Mouse (Mus musculus) forebrain, embryonic 12.5 days (tissue): Measurements from ENCODE around the gene Gm20517. TPM values are rescaled to one million over a fixed set of nuclear protein-coding genes. Genes with fewer than 3 reads are reported as not detected.

Experiments used
- ATAC-seq: fragments of 200-750 bp; cut with Nextera tagmentation; 2 replicates; pipeline ENCODE4 v1.8.0; 2017; ENCODE audit warnings: moderate TSS enrichment; ENCODE audit not compliant: low FRiP score
- H3K27ac ChIP-seq: fragments of 300-500 bp; sonication (generic); 2 replicates; pipeline ENCODE4 v1.5.1; 2016; ENCODE audit warnings: mild to moderate bottlenecking
- H3K27me3 ChIP-seq: fragments of 300-500 bp; sonication (generic); 2 replicates; pipeline ENCODE4 v1.6.1; 2016; ENCODE audit warnings: mild to moderate bottlenecking
- H3K36me3 ChIP-seq: fragments of 300-500 bp; sonication (generic); replicated peaks from 2 replicates; pipeline ENCODE4 v1.6.1; 2016; ENCODE audit warnings: mild to moderate bottlenecking
- H3K4me1 ChIP-seq: fragments of 300-500 bp; sonication (generic); 2 replicates; pipeline ENCODE4 v1.6.1; 2016
- H3K4me2 ChIP-seq: fragments of 300-500 bp; sonication (generic); 2 replicates; pipeline ENCODE4 v1.6.1; 2016; ENCODE audit warnings: mild to moderate bottlenecking, moderate library complexity
- H3K4me3 ChIP-seq: fragments of 300-500 bp; sonication (generic); replicated peaks from 2 replicates; pipeline ENCODE4 v1.5.1; 2016; ENCODE audit warnings: mild to moderate bottlenecking
- H3K9ac ChIP-seq: fragments of 300-500 bp; sonication (generic); 2 replicates; pipeline ENCODE4 v1.6.1; 2016; ENCODE audit warnings: mild to moderate bottlenecking
- H3K9me3 ChIP-seq: fragments of 300-500 bp; sonication (generic); 2 replicates; pipeline ENCODE4 v1.6.1; 2016
- WGBS: fragments of 180-500 bp; shearing (Covaris S2); methylation state at CpG from one replicate; pipeline ENCODE4 v1.1.7; 2016; 5-methylcytosine and 5-hydroxymethylcytosine counted together
- polyA plus RNA-seq: library from polyadenylated mRNA; unstranded; fragments of >200 nt; fragmentation: Nextera tagmentation; extraction: Ambion mirVana; gene quantifications from 2 replicates; pipeline ENCODE4 v1.2.1, GENCODE M21; 2016

Gm20517 gene
- polyA plus RNA-seq, 1 experiment from 2014 or later, result 1.6 TPM

- no peak overlapping the region for H3K4me3 ChIP-seq
- peaks cover 5% of the 10 kb centered on the region for H3K36me3 ChIP-seq
- peaks cover 33% of the 10 kb centered on the region for H3K27me3 ChIP-seq
- H3K4me2 ChIP-seq, result no peak overlapping the region
- no peaks in the 10 kb centered on the region for H3K9me3 ChIP-seq
- no peak; the same call in 1 of the 2 replicates for ATAC-seq
- H3K9ac ChIP-seq, result no peak overlapping the region
- H3K4me1 ChIP-seq, result peaks cover 17% of the 10 kb centered on the region
- WGBS, result 62% methylated on average over 4 of the region's 4 CpGs
- no peak overlapping the region for H3K27ac ChIP-seq
Observed at GRCm38 (mm10) chr17:47669166-47669565, 57.8 kb downstream of the Gm20517 start.

GRCm38 (mm10) chr17:47671988-47672310 lies 60.6 kb downstream of the Gm20517 start:
- peak overlapping the region; percentile 53; the same call in 1 of the 2 replicates for H3K9ac ChIP-seq
- ATAC-seq, result peak; percentile 54

GRCm38 (mm10) chr17:47672311-47673111 lies 61.1 kb downstream of the Gm20517 start:
- 4% methylated on average over 66 of the region's 68 CpGs for WGBS
- no peak overlapping the region for H3K27ac ChIP-seq
- peak overlapping the region; percentile 53 for H3K9ac ChIP-seq
- H3K36me3 ChIP-seq, result peaks cover 17% of the 10 kb centered on the region
- ATAC-seq, result peak; percentile 66
- H3K4me3 ChIP-seq, result peak overlapping the region; percentile 38
- H3K4me2 ChIP-seq, result peak overlapping the region; percentile 65
- H3K9me3 ChIP-seq, result no peaks in the 10 kb centered on the region
- H3K4me1 ChIP-seq, result peaks cover 17% of the 10 kb centered on the region
- H3K27me3 ChIP-seq, result peaks cover 34% of the 10 kb centered on the region

More at GRCm38 (mm10) chr17:47671988-47672310, 60.6 kb downstream of the Gm20517 start:
- no peaks in the 10 kb centered on the region for H3K9me3 ChIP-seq
- no peak overlapping the region for H3K27ac ChIP-seq
- peaks cover 34% of the 10 kb centered on the region for H3K27me3 ChIP-seq
- peak overlapping the region; percentile 65 for H3K4me2 ChIP-seq
- peak overlapping the region; percentile 38 for H3K4me3 ChIP-seq
- 12% methylated on average over 14 of the region's 14 CpGs for WGBS
- peaks cover 17% of the 10 kb centered on the region for H3K36me3 ChIP-seq
- peaks cover 17% of the 10 kb centered on the region for H3K4me1 ChIP-seq

- WGBS, result 20% methylated on average over 9 of the region's 9 CpGs
- H3K4me2 ChIP-seq, result no peak overlapping the region
- peaks cover 49% of the 10 kb centered on the region for H3K36me3 ChIP-seq
- ATAC-seq, result peak; percentile 31; the same call in 1 of the 2 replicates
- H3K27me3 ChIP-seq, result peaks cover 21% of the 10 kb centered on the region
- peaks cover 13% of the 10 kb centered on the region for H3K4me1 ChIP-seq
- 0 out of 2 replicates have a peak overlapping the region, but pooled peaks have one; percentile 13 for H3K27ac ChIP-seq
- H3K9me3 ChIP-seq, result no peaks in the 10 kb centered on the region
- no peak overlapping the region for H3K4me3 ChIP-seq
- H3K9ac ChIP-seq, result no peak overlapping the region
Observed at GRCm38 (mm10) chr17:47676581-47676980, 65.2 kb downstream of the Gm20517 start.

- H3K9ac ChIP-seq, result no peak overlapping the region
- no peaks in the 10 kb centered on the region for H3K9me3 ChIP-seq
- no peak overlapping the region for H3K4me3 ChIP-seq
- 92% methylated on average over 5 of the region's 5 CpGs for WGBS
- H3K4me2 ChIP-seq, result no peak overlapping the region
- no peak overlapping the region for H3K27ac ChIP-seq
- no peak for ATAC-seq
- H3K27me3 ChIP-seq, result peaks cover 7% of the 10 kb centered on the region
- H3K36me3 ChIP-seq, result peaks cover 61% of the 10 kb centered on the region
- H3K4me1 ChIP-seq, result no peaks in the 10 kb centered on the region; the same call in 1 of the 2 replicates
Observed at GRCm38 (mm10) chr17:47678238-47678637, 66.8 kb downstream of the Gm20517 start.

GRCm38 (mm10) chr17:47678702-47679101 lies 67.3 kb downstream of the Gm20517 start:
- H3K36me3 ChIP-seq, result peaks cover 64% of the 10 kb centered on the region
- WGBS, result 88% methylated on average over 5 of the region's 5 CpGs
- 0 out of 2 replicates have a peak, but pooled peaks cover 5% of the 10 kb centered on the region for H3K27me3 ChIP-seq

GRCm38 (mm10) chr17:47682836-47683235 lies 71.4 kb downstream of the Gm20517 start:
- Histone ChIP-seq H3K27ac (no peak overlapping the region), H3K9me3 (no peaks in the 10 kb centered on the region), H3K36me3 (peaks cover 68% of the 10 kb centered on the region), H3K27me3 (no peaks in the 10 kb centered on the region), H3K4me3 (no peak overlapping the region), H3K4me1 (peaks cover 12% of the 10 kb centered on the region), H3K4me2 (no peak overlapping the region), H3K9ac (no peak overlapping the region)
- ATAC-seq, result no peak
- 84% methylated on average over 4 of the region's 4 CpGs for WGBS

More at GRCm38 (mm10) chr17:47678702-47679101, 67.3 kb downstream of the Gm20517 start:
- no peaks in the 10 kb centered on the region; the same call in 1 of the 2 replicates for H3K4me1 ChIP-seq
- no peak overlapping the region for H3K9ac ChIP-seq
- H3K4me2 ChIP-seq, result no peak overlapping the region
- H3K9me3 ChIP-seq, result no peaks in the 10 kb centered on the region
- H3K27ac ChIP-seq, result no peak overlapping the region
- no peak for ATAC-seq
- no peak overlapping the region for H3K4me3 ChIP-seq

- Histone ChIP-seq H3K4me2 (peak overlapping the region; percentile 98), H3K27me3 (peaks cover 18% of the 10 kb centered on the region), H3K9ac (peak overlapping the region; percentile 86), H3K9me3 (no peaks in the 10 kb centered on the region), H3K27ac (peak overlapping the region; percentile 86), H3K36me3 (peaks cover 25% of the 10 kb centered on the region), H3K4me3 (peak overlapping the region; percentile 78), H3K4me1 (peaks cover 25% of the 10 kb centered on the region)
- peak; percentile 93 for ATAC-seq
- WGBS, result under 1% methylated on average over 70 of the region's 70 CpGs
Observed at GRCm38 (mm10) chr17:47687409-47688343, 76.3 kb downstream of the Gm20517 start.

GRCm38 (mm10) chr17:47688344-47688607 lies 76.9 kb downstream of the Gm20517 start, which contains the start of gene Tomm6:
Tomm6 (minus strand) TSS chr17:47688386.
- Histone ChIP-seq H3K9ac (peak within 1 kb of the TSS; percentile 86), H3K4me3 (peak within 1 kb of the TSS; percentile 78), H3K36me3 (peaks cover 20% of the 10 kb centered on the region), H3K27me3 (peaks cover 22% of the 10 kb centered on the region), H3K9me3 (no peaks in the 10 kb centered on the region), H3K4me2 (peak within 1 kb of the TSS; percentile 98), H3K4me1 (peaks cover 25% of the 10 kb centered on the region), H3K27ac (peak within 1 kb of the TSS; percentile 86)
- WGBS, result 0% methylated on average over 9 of the region's 9 CpGs
- no peak for ATAC-seq

- WGBS, result 1% methylated on average over 57 of the region's 58 CpGs
- H3K27me3 ChIP-seq, result peaks cover 28% of the 10 kb centered on the region
- H3K36me3 ChIP-seq, result peaks cover 14% of the 10 kb centered on the region
- peak within 1 kb of the TSS; percentile 86 for H3K9ac ChIP-seq
- peak within 1 kb of the TSS; percentile 98 for H3K4me2 ChIP-seq
- H3K27ac ChIP-seq, result peak within 1 kb of the TSS; percentile 86
- ATAC-seq, result peak; percentile 51
- H3K4me1 ChIP-seq, result peaks cover 29% of the 10 kb centered on the region
- H3K4me3 ChIP-seq, result peak within 1 kb of the TSS; percentile 78
- no peaks in the 10 kb centered on the region for H3K9me3 ChIP-seq
Observed at GRCm38 (mm10) chr17:47688608-47689575, 77.5 kb downstream of the Gm20517 start, which contains the start of gene Frs3. Frs3 (plus strand) TSS chr17:47689030.

- H3K27ac ChIP-seq, result no peak overlapping the region
- 77% methylated on average over 8 of the region's 8 CpGs for WGBS
- H3K4me2 ChIP-seq, result peak overlapping the region; percentile 98
- no peak for ATAC-seq
- H3K9me3 ChIP-seq, result no peaks in the 10 kb centered on the region
- H3K36me3 ChIP-seq, result peaks cover 4% of the 10 kb centered on the region; the same call in 1 of the 2 replicates
- peaks cover 33% of the 10 kb centered on the region for H3K27me3 ChIP-seq
- peaks cover 35% of the 10 kb centered on the region for H3K4me1 ChIP-seq
- H3K9ac ChIP-seq, result no peak overlapping the region
- no peak overlapping the region for H3K4me3 ChIP-seq
Observed at GRCm38 (mm10) chr17:47689894-47690293, 78.5 kb downstream of the Gm20517 start.
